Mouse (Mus musculus): ENCODE results near the gene Retreg2. TPM values are rescaled to one million over a fixed set of nuclear protein-coding genes. Genes with fewer than 3 reads are reported as not detected.
A peak's percentile ranks its signal among the peaks of the same experiment; 100 is the strongest.

Retreg2 gene
- polyA plus RNA-seq, 1 experiment from 2014 or later: 54.2 TPM

DNA sequence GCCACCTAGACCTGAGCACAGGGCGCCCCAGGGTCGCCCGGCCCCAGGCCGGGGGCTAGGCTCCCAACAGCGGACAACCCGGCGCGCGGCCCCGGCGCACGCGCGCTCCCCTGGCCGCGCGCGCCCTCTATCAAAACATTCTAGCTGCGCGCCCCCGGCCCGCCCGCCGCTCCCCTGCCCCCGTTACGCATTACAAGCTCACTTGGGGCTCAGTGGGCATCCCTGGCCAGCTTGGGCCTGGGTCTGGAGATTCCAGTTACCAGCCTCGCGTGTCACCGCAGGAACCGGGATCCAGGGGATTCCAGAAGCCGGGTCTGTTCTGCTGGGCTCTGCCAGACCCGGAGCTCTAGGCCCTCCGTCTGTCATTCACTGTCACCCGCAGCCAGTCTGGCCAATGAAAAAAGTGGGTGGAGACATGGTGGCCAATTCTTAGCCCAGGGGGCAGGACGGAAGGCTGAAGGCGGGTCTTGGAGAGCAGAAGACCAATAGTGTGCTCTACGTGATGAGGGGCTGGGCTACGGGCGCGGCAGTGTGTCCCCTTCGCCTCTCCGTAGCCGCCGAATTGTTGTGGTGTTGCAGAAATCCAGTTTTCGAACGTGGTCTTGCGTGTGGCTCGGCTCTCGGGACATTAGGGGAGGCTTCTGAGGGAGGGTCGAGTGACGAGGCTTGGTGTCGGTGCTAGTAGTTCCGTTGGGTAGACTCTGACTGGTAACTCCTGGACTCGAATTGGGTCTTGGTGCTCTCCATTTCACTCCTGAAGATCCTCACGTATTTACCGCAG lies 49.2 kb downstream of the Retreg2 start, which contains the start of the genes Ankzf1 and Atg9a:
TSS of gene Ankzf1 (plus strand) at position 530 of the 781 bp plus-strand sequence.
TSS of gene Atg9a (minus strand) at position 575 of the 781 bp plus-strand sequence.
- H3K9me3 ChIP-seq (replicated peaks): no peaks in the 10 kb centered on the region
- peak; percentile 99 for ATAC-seq (ENCODE audit: insufficient number of reproducible peaks, low FRiP score, low TSS enrichment, low read depth)
- no peaks in the 10 kb centered on the region for H3K27me3 ChIP-seq
- peaks cover 39% of the 10 kb centered on the region for H3K36me3 ChIP-seq
- H3K4me1 ChIP-seq: peaks cover 21% of the 10 kb centered on the region
- H3K27ac ChIP-seq (replicated peaks): peak within 1 kb of the TSS; percentile 95
- H3K4me2 ChIP-seq (replicated peaks): peak within 1 kb of the TSS; percentile 79
- WGBS: under 1% methylated on average over 56 of the region's 56 CpGs
- H3K4me3 ChIP-seq (replicated peaks): peak within 1 kb of the TSS; percentile 90
- H3K9ac ChIP-seq: peak within 1 kb of the TSS; percentile 87

DNA sequence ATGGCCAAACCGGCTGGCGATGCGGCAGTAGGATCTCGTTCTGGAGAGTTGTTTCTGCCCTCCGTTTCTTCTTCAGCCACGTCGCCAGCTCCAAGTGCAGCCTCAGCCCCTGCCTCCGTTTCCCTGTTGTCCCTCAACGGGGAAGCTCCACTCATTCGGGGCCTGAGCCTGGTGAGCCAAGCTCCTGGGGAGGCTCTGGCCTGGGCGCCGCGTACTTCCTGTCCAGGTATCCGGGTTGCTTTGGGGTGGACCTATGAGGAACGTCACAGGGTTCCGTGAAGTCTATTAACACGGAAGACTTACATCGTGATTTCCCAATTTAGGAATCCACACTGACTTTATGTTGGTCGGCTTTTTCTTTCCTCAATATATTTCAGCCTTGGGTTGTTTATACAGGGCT lies 49.9 kb downstream of the Retreg2 start:
- Histone ChIP-seq H3K9ac (peak overlapping the region; percentile 87), H3K4me1 (peaks cover 21% of the 10 kb centered on the region), H3K4me3 (replicated peaks) (peak overlapping the region; percentile 90), H3K27me3 (no peaks in the 10 kb centered on the region), H3K36me3 (peaks cover 37% of the 10 kb centered on the region), H3K4me2 (replicated peaks) (peak overlapping the region; percentile 79), H3K9me3 (replicated peaks) (no peaks in the 10 kb centered on the region), H3K27ac (replicated peaks) (peak overlapping the region; percentile 95)
- 0% methylated on average over 19 of the region's 19 CpGs for WGBS
- no peak for ATAC-seq (ENCODE audit: insufficient number of reproducible peaks, low FRiP score, low TSS enrichment, low read depth)

Other genes with a start within 250 kb of the Retreg2 start
- gene Cryba2, start 249.6 kb upstream of the Retreg2 start, polyA plus RNA-seq (2015; fragmentation: Nextera tagmentation; extraction: Ambion mirVana): 0.63 and 1.8 TPM in 2 replicates
- gene Cfap65, start 207.2 kb upstream of the Retreg2 start, polyA plus RNA-seq (2015; fragmentation: Nextera tagmentation; extraction: Ambion mirVana): 2.2 and 4.1 TPM in 2 replicates
- 1.6 and 1.7 TPM in 2 replicates for gene Ihh, start 191.1 kb upstream of the Retreg2 start, polyA plus RNA-seq (2015; fragmentation: Nextera tagmentation; extraction: Ambion mirVana)
- 9.6 and 9.9 TPM in 2 replicates for gene Nhej1, start 17.6 kb upstream of the Retreg2 start, polyA plus RNA-seq (2015; fragmentation: Nextera tagmentation; extraction: Ambion mirVana)
- 0.32 and 0.37 TPM in 2 replicates for gene Slc23a3, start 8.9 kb upstream of the Retreg2 start, polyA plus RNA-seq (2015; fragmentation: Nextera tagmentation; extraction: Ambion mirVana)
- 45.3 TPM in 2 replicates for gene Cnppd1, start 67 bp upstream of the Retreg2 start, polyA plus RNA-seq (2015; fragmentation: Nextera tagmentation; extraction: Ambion mirVana)
- 46.5 and 51.2 TPM in 2 replicates for gene Zfand2b, start 25.9 kb downstream of the Retreg2 start, polyA plus RNA-seq (2015; fragmentation: Nextera tagmentation; extraction: Ambion mirVana)
- 20.7 and 23.3 TPM in 2 replicates for gene Abcb6, start 37.6 kb downstream of the Retreg2 start, polyA plus RNA-seq (2015; fragmentation: Nextera tagmentation; extraction: Ambion mirVana)
- 27.9 and 30.2 TPM in 2 replicates for gene Ankzf1, start 49.4 kb downstream of the Retreg2 start, polyA plus RNA-seq (2015; fragmentation: Nextera tagmentation; extraction: Ambion mirVana)
- 32.5 and 37.7 TPM in 2 replicates for gene Atg9a, start 49.4 kb downstream of the Retreg2 start, polyA plus RNA-seq (2015; fragmentation: Nextera tagmentation; extraction: Ambion mirVana)
- 18.2 and 25.1 TPM in 2 replicates for gene Glb1l, start 68.0 kb downstream of the Retreg2 start, polyA plus RNA-seq (2015; fragmentation: Nextera tagmentation; extraction: Ambion mirVana)
- gene Stk16, start 68.1 kb downstream of the Retreg2 start, polyA plus RNA-seq (2015; fragmentation: Nextera tagmentation; extraction: Ambion mirVana): 121 and 138 TPM in 2 replicates
- gene Tuba4a, start 77.1 kb downstream of the Retreg2 start, polyA plus RNA-seq (2015; fragmentation: Nextera tagmentation; extraction: Ambion mirVana): 94.8 and 98.3 TPM in 2 replicates
- gene A630095N17Rik, start 89.3 kb downstream of the Retreg2 start, polyA plus RNA-seq (2015; fragmentation: Nextera tagmentation; extraction: Ambion mirVana): not detected in 2 replicates
- gene Dnajb2, start 93.6 kb downstream of the Retreg2 start, polyA plus RNA-seq (2015; fragmentation: Nextera tagmentation; extraction: Ambion mirVana): 47.9 and 51.3 TPM in 2 replicates
- 0.41 and 1.0 TPM in 2 replicates for gene Ptprn, start 121.7 kb downstream of the Retreg2 start, polyA plus RNA-seq (2015; fragmentation: Nextera tagmentation; extraction: Ambion mirVana)
- gene Resp18, start 135.6 kb downstream of the Retreg2 start, polyA plus RNA-seq (2015; fragmentation: Nextera tagmentation; extraction: Ambion mirVana): 0.39 and 0.68 TPM in 2 replicates
- 113 and 115 TPM in 2 replicates for gene Dnpep, start 175.2 kb downstream of the Retreg2 start, polyA plus RNA-seq (2015; fragmentation: Nextera tagmentation; extraction: Ambion mirVana)
- 112 and 140 TPM in 2 replicates for gene Des, start 217.6 kb downstream of the Retreg2 start, polyA plus RNA-seq (2015; fragmentation: Nextera tagmentation; extraction: Ambion mirVana)
- gene Speg, start 232.5 kb downstream of the Retreg2 start, polyA plus RNA-seq (2015; fragmentation: Nextera tagmentation; extraction: Ambion mirVana): 16.5 and 18.6 TPM in 2 replicates

Measured in embryonic facial prominence, embryonic 15.5 days (tissue).